Mouse (Mus musculus): ENCODE measurements around the gene Otop3. TPM values are rescaled to one million over a fixed set of nuclear protein-coding genes. Genes with fewer than 3 reads are reported as not detected.
A peak's percentile ranks its signal among the peaks of the same experiment; 100 is the strongest.

Otop3 gene
- polyA plus RNA-seq, 1 experiment from 2014 or later = 0.08 TPM

- peak; percentile 50 for DNase-seq (ENCODE audit: low spot score)
- Histone ChIP-seq H3K27ac (peak within 1 kb of the TSS; percentile 81), H3K4me1 (replicated peaks) (peaks cover 22% of the 10 kb centered on the region), H3K4me3 (peak within 1 kb of the TSS; percentile 64), H3K9me3 (peaks cover 3% of the 10 kb centered on the region), H3K27me3 (ENCODE audit: insufficient read depth, poor library complexity, severe bottlenecking) (peaks cover 43% of the 10 kb centered on the region), H3K36me3 (no peaks in the 10 kb centered on the region)
- under 1% methylated on average over 44 of the region's 44 CpGs for WGBS
These were observed 37.2 kb upstream of the Otop3 start, which contains the start of gene Fads6 for GRCm38 (mm10) chr11:115297214-115297826. Fads6 (minus strand) TSS chr11:115297663.

- DNase-seq (ENCODE audit: low spot score) = no peak
- H3K27me3 ChIP-seq (ENCODE audit: insufficient read depth, poor library complexity, severe bottlenecking) = peaks cover 43% of the 10 kb centered on the region
- 62% methylated on average over 8 of the region's 8 CpGs for WGBS
- no peaks in the 10 kb centered on the region for H3K36me3 ChIP-seq
- peaks cover 3% of the 10 kb centered on the region for H3K9me3 ChIP-seq
- H3K27ac ChIP-seq = no peak overlapping the region
- peaks cover 16% of the 10 kb centered on the region for H3K4me1 ChIP-seq (replicated peaks)
- H3K4me3 ChIP-seq = no peak overlapping the region
These were observed 36.4 kb upstream of the Otop3 start for GRCm38 (mm10) chr11:115298160-115298559.

GRCm38 (mm10) chr11:115300745-115301144 lies 33.8 kb upstream of the Otop3 start:
- no peaks in the 10 kb centered on the region for H3K36me3 ChIP-seq
- H3K27ac ChIP-seq = no peak overlapping the region
- WGBS = 86% methylated on average over 4 of the region's 4 CpGs
- H3K4me3 ChIP-seq = no peak overlapping the region
- peaks cover 3% of the 10 kb centered on the region for H3K9me3 ChIP-seq
- DNase-seq (ENCODE audit: low spot score) = no peak
- peaks cover 51% of the 10 kb centered on the region for H3K27me3 ChIP-seq (ENCODE audit: insufficient read depth, poor library complexity, severe bottlenecking)
- H3K4me1 ChIP-seq (replicated peaks) = peaks cover 12% of the 10 kb centered on the region

- no peak overlapping the region for H3K27ac ChIP-seq
- H3K4me1 ChIP-seq (replicated peaks) = peaks cover 13% of the 10 kb centered on the region
- H3K9me3 ChIP-seq = peaks cover 3% of the 10 kb centered on the region
- no peak for DNase-seq (ENCODE audit: low spot score)
- WGBS = 85% methylated on average over 2 of the region's 2 CpGs
- peaks cover 51% of the 10 kb centered on the region for H3K27me3 ChIP-seq (ENCODE audit: insufficient read depth, poor library complexity, severe bottlenecking)
- H3K36me3 ChIP-seq = no peaks in the 10 kb centered on the region
- H3K4me3 ChIP-seq = no peak overlapping the region
These were observed 33.2 kb upstream of the Otop3 start for GRCm38 (mm10) chr11:115301351-115301750.

GRCm38 (mm10) chr11:115303167-115303566 lies 31.4 kb upstream of the Otop3 start:
- 79% methylated on average over 8 of the region's 8 CpGs for WGBS
- no peak for DNase-seq (ENCODE audit: low spot score)
- H3K9me3 ChIP-seq = peaks cover 3% of the 10 kb centered on the region

GRCm38 (mm10) chr11:115306863-115307262 lies 27.7 kb upstream of the Otop3 start, which contains the start of gene Otop2:
Otop2 (plus strand) TSS chr11:115307163.
- peak within 1 kb of the TSS; percentile 43; the same call in 1 of the 2 replicates for H3K27ac ChIP-seq
- peaks cover 13% of the 10 kb centered on the region for H3K4me1 ChIP-seq (replicated peaks)
- 13% methylated on average over 8 of the region's 8 CpGs for WGBS
- H3K9me3 ChIP-seq = no peaks in the 10 kb centered on the region
- H3K27me3 ChIP-seq (ENCODE audit: insufficient read depth, poor library complexity, severe bottlenecking) = peaks cover 42% of the 10 kb centered on the region
- DNase-seq (ENCODE audit: low spot score) = no peak
- H3K36me3 ChIP-seq = no peaks in the 10 kb centered on the region
- no peak within 1 kb of the TSS for H3K4me3 ChIP-seq

More at GRCm38 (mm10) chr11:115303167-115303566, 31.4 kb upstream of the Otop3 start:
- Histone ChIP-seq H3K27ac (no peak overlapping the region), H3K36me3 (no peaks in the 10 kb centered on the region), H3K4me3 (no peak overlapping the region), H3K4me1 (replicated peaks) (peaks cover 13% of the 10 kb centered on the region), H3K27me3 (ENCODE audit: insufficient read depth, poor library complexity, severe bottlenecking) (peaks cover 51% of the 10 kb centered on the region)

- 77% methylated on average over 1 of the region's 1 CpGs for WGBS
- Histone ChIP-seq H3K27ac (no peak overlapping the region), H3K36me3 (no peaks in the 10 kb centered on the region), H3K4me1 (replicated peaks) (peaks cover 13% of the 10 kb centered on the region), H3K4me3 (no peak overlapping the region), H3K27me3 (ENCODE audit: insufficient read depth, poor library complexity, severe bottlenecking) (peaks cover 60% of the 10 kb centered on the region), H3K9me3 (no peaks in the 10 kb centered on the region)
- DNase-seq (ENCODE audit: low spot score) = no peak
These were observed 25.8 kb upstream of the Otop3 start for GRCm38 (mm10) chr11:115308781-115309180.

- no peak overlapping the region for H3K4me3 ChIP-seq
- H3K27ac ChIP-seq = no peak overlapping the region
- peaks cover 14% of the 10 kb centered on the region for H3K4me1 ChIP-seq (replicated peaks)
- WGBS = 47% methylated on average over 2 of the region's 2 CpGs
- no peak for DNase-seq (ENCODE audit: low spot score)
- no peaks in the 10 kb centered on the region for H3K36me3 ChIP-seq
- peaks cover 75% of the 10 kb centered on the region for H3K27me3 ChIP-seq (ENCODE audit: insufficient read depth, poor library complexity, severe bottlenecking)
- H3K9me3 ChIP-seq = no peaks in the 10 kb centered on the region
These were observed 20.3 kb upstream of the Otop3 start for GRCm38 (mm10) chr11:115314249-115314648.

GRCm38 (mm10) chr11:115317204-115317603 lies 17.3 kb upstream of the Otop3 start:
- Histone ChIP-seq H3K27me3 (ENCODE audit: insufficient read depth, poor library complexity, severe bottlenecking) (peaks cover 100% of the 10 kb centered on the region), H3K4me3 (no peak overlapping the region), H3K9me3 (no peaks in the 10 kb centered on the region), H3K4me1 (replicated peaks) (peaks cover 41% of the 10 kb centered on the region), H3K27ac (no peak overlapping the region), H3K36me3 (no peaks in the 10 kb centered on the region)
- 63% methylated on average over 7 of the region's 7 CpGs for WGBS
- no peak for DNase-seq (ENCODE audit: low spot score)

GRCm38 (mm10) chr11:115318245-115319027 lies 16.1 kb upstream of the Otop3 start:
- Histone ChIP-seq H3K27me3 (ENCODE audit: insufficient read depth, poor library complexity, severe bottlenecking) (peaks cover 100% of the 10 kb centered on the region), H3K4me3 (peak overlapping the region; percentile 32), H3K4me1 (replicated peaks) (peaks cover 48% of the 10 kb centered on the region), H3K27ac (0 out of 2 replicates have a peak overlapping the region, but pooled peaks have one; percentile 2), H3K36me3 (no peaks in the 10 kb centered on the region), H3K9me3 (no peaks in the 10 kb centered on the region)
- peak; percentile 35 for DNase-seq (ENCODE audit: low spot score)
- WGBS = 4% methylated on average over 63 of the region's 63 CpGs

GRCm38 (mm10) chr11:115319704-115320383 lies 14.7 kb upstream of the Otop3 start:
- Histone ChIP-seq H3K27ac (peak overlapping the region; percentile 16; the same call in 1 of the 2 replicates), H3K4me3 (0 out of 2 replicates have a peak overlapping the region, but pooled peaks have one; percentile 21), H3K27me3 (ENCODE audit: insufficient read depth, poor library complexity, severe bottlenecking) (peaks cover 100% of the 10 kb centered on the region), H3K9me3 (no peaks in the 10 kb centered on the region), H3K4me1 (replicated peaks) (peaks cover 51% of the 10 kb centered on the region), H3K36me3 (no peaks in the 10 kb centered on the region)
- WGBS = 4% methylated on average over 18 of the region's 18 CpGs
- DNase-seq (ENCODE audit: low spot score) = peak; percentile 31

GRCm38 (mm10) chr11:115321906-115322693 lies 12.4 kb upstream of the Otop3 start, which contains the start of gene Ush1g:
Ush1g (minus strand) TSS chr11:115322041.
- DNase-seq (ENCODE audit: low spot score) = peak; percentile 89
- H3K36me3 ChIP-seq = no peaks in the 10 kb centered on the region
- peak within 1 kb of the TSS; percentile 31 for H3K4me3 ChIP-seq
- peaks cover 51% of the 10 kb centered on the region for H3K4me1 ChIP-seq (replicated peaks)
- peaks cover 94% of the 10 kb centered on the region for H3K27me3 ChIP-seq (ENCODE audit: insufficient read depth, poor library complexity, severe bottlenecking)
- no peaks in the 10 kb centered on the region for H3K9me3 ChIP-seq
- 5% methylated on average over 35 of the region's 35 CpGs for WGBS
- H3K27ac ChIP-seq = 0 out of 2 replicates have a peak within 1 kb of the TSS, but pooled peaks have one; percentile 5

Data from hindbrain, embryonic 10.5 days (tissue).